Mouse (Mus musculus) small intestine, adult 2 months (tissue): ENCODE data around the gene Mipol1.

Experiments used
- CTCF ChIP-seq: fragments of 200-500 bp; IDR thresholded peaks from 2 replicates; pipeline ENCODE4 v1.5.1; 2012; ENCODE audit warnings: low read depth, mild to moderate bottlenecking, control low read depth, inconsistent platforms, low read length, moderate library complexity, mixed read lengths; ENCODE audit not compliant: insufficient replicate concordance, insufficient read length; ENCODE audit errors: extremely low read depth
- POLR2A ChIP-seq: fragments of 200-500 bp; IDR thresholded peaks from 2 replicates; pipeline ENCODE4 v1.6.1; 2012; ENCODE audit warnings: low read depth, mild to moderate bottlenecking, control low read depth, inconsistent platforms, low read length, moderate library complexity

- TF ChIP-seq CTCF = no peak
- no peak for TF ChIP-seq POLR2A
These were observed 198.5 kb downstream of the Mipol1 start for GRCm38 (mm10) chr12:57428767-57429166.
